Comparison of ENCODE assay signal across 7 mouse cellular contexts in genomic region chr2:122028756-122029700, GRCm38 (mm10). TPM values are rescaled to one million over a fixed set of nuclear protein-coding genes. Genes with fewer than 3 reads are reported as not detected.
DNase-seq lines count a peak whose midpoint lies in the region; ATAC-seq and TF ChIP-seq lines count a peak whose summit lies in the region.

No protein-coding gene starts in this region.

- H3K4me3 ChIP-seq in C2C12 (ENCODE audit: insufficient read depth, poor library complexity, severe bottlenecking) (peak overlapping the region; percentile 91), MEL (ENCODE audit: control insufficient read depth in 1 of 2, insufficient read depth in 1 of 2, low read depth in 2 of 2, low read length in 2 of 2) (peak overlapping the region; percentile 69 to 98)
- peak overlapping the region; percentile 93 for H3K4me3 ChIP-seq in embryonic facial prominence, embryonic 13.5 days
- H3K4me3 ChIP-seq in heart, embryonic 12.5 days = peak overlapping the region; percentile 99
- peak overlapping the region; percentile 81 for H3K4me3 ChIP-seq in lung, postnatal 0 days (ENCODE audit: low read depth, low read length)
- peak overlapping the region; percentile 94 for H3K4me3 ChIP-seq in olfactory bulb, adult 2 months (ENCODE audit: insufficient read depth, low read depth, low read length)

- peaks cover 48% of the 10 kb centered on the region for H3K79me3 ChIP-seq in C2C12 (ENCODE audit: low read depth)

- ATAC-seq in embryonic facial prominence, embryonic 13.5 days (ENCODE audit: insufficient number of reproducible peaks, insufficient read depth, low FRiP score, low TSS enrichment, low read depth) = peak; percentile 68
- peak; percentile 60 for ATAC-seq in heart, embryonic 12.5 days (ENCODE audit: insufficient number of reproducible peaks, low FRiP score)
- peak; percentile 34 for ATAC-seq in lung, postnatal 0 days

- DNase-seq in MEL (ENCODE audit: low read depth, low spot score) = peak; percentile 61
- peak; percentile 58 to 74 for DNase-seq in kidney, postnatal 4 days
- DNase-seq in lung, postnatal 0 days (ENCODE audit: low spot score) = peak; percentile 53

- peak overlapping the region; percentile 75 for H3K9ac ChIP-seq in MEL (ENCODE audit: control insufficient read depth, low read depth, low read length, poor library complexity, severe bottlenecking)
- H3K9ac ChIP-seq in embryonic facial prominence, embryonic 13.5 days = peak overlapping the region; percentile 94
- H3K9ac ChIP-seq in heart, embryonic 12.5 days = peak overlapping the region; percentile 97
- H3K9ac ChIP-seq in lung, postnatal 0 days (replicated peaks; ENCODE audit: low read depth) = peak overlapping the region; percentile 77

- TF ChIP-seq CTCF in C2C12 (IDR thresholded peaks at IDR 0.05; ENCODE audit: control insufficient read depth, insufficient read depth, insufficient read length) (no peak), MEL (IDR thresholded peaks at IDR 0.05 in 2 of 3, conservative IDR thresholded peaks at IDR 0.05 in 1 of 3; ENCODE audit: control insufficient read depth in 1 of 3, insufficient read depth in 1 of 3, low read depth in 2 of 3, low read length in 3 of 3, poor library complexity in 1 of 3, severe bottlenecking in 1 of 3) (no peak)
- peak; percentile 20; the same call in 1 of the 2 replicates for TF ChIP-seq CTCF in lung, postnatal 0 days (IDR thresholded peaks at IDR 0.05)
- no peak for TF ChIP-seq CTCF in olfactory bulb, adult 2 months (IDR thresholded peaks at IDR 0.05; ENCODE audit: insufficient read depth, low read depth, low read length)

- no peaks in the 10 kb centered on the region for H3K9me3 ChIP-seq in MEL (replicated peaks; ENCODE audit: insufficient read depth, low read length)
- no peaks in the 10 kb centered on the region for H3K9me3 ChIP-seq in embryonic facial prominence, embryonic 13.5 days
- no peaks in the 10 kb centered on the region for H3K9me3 ChIP-seq in heart, embryonic 12.5 days (replicated peaks)
- no peaks in the 10 kb centered on the region for H3K9me3 ChIP-seq in lung, postnatal 0 days (ENCODE audit: low read length)

- no peaks in the 10 kb centered on the region for H3K27me3 ChIP-seq in C2C12 (ENCODE audit: control insufficient read depth, insufficient read depth, insufficient read length)
- H3K27me3 ChIP-seq in MEL (ENCODE audit: control insufficient read depth in 1 of 2, insufficient read depth in 2 of 2, low read length in 2 of 2) = no peaks in the 10 kb centered on the region
- H3K27me3 ChIP-seq in embryonic facial prominence, embryonic 13.5 days = no peaks in the 10 kb centered on the region
- no peaks in the 10 kb centered on the region for H3K27me3 ChIP-seq in heart, embryonic 12.5 days (replicated peaks)
- H3K27me3 ChIP-seq in lung, postnatal 0 days (replicated peaks; ENCODE audit: insufficient read depth, low read length) = no peaks in the 10 kb centered on the region

- peaks cover 49% of the 10 kb centered on the region for H3K79me2 ChIP-seq in C2C12 (ENCODE audit: control insufficient read depth, insufficient read depth)
- H3K79me2 ChIP-seq in MEL (ENCODE audit: control insufficient read depth, insufficient read depth, low read length, poor library complexity) = peaks cover 38% of the 10 kb centered on the region

- TF ChIP-seq POLR2A in MEL (IDR thresholded peaks at IDR 0.05; ENCODE audit: control insufficient read depth in 1 of 2, insufficient read depth in 1 of 2, low read depth in 1 of 2, low read length in 2 of 2, poor library complexity in 1 of 2) = no peak
- no peak for TF ChIP-seq POLR2A in olfactory bulb, adult 2 months (IDR thresholded peaks at IDR 0.05; ENCODE audit: insufficient read depth, low read depth, low read length)

- no peak for TF ChIP-seq RAD21 in MEL (IDR thresholded peaks at IDR 0.05; ENCODE audit: low read depth, low read length)

- H3K4me1 ChIP-seq in MEL (ENCODE audit: control insufficient read depth in 1 of 2, insufficient read depth in 2 of 2, low read length in 2 of 2) = peaks cover 0 to 7% of the 10 kb centered on the region in 2 experiments; a peak in 1 of 4 replicates
- H3K4me1 ChIP-seq in embryonic facial prominence, embryonic 13.5 days = peaks cover 13% of the 10 kb centered on the region; the same call in 1 of the 2 replicates
- H3K4me1 ChIP-seq in heart, embryonic 12.5 days (replicated peaks) = no peaks in the 10 kb centered on the region; the same call in 1 of the 2 replicates
- peaks cover 7% of the 10 kb centered on the region; the same call in 1 of the 2 replicates for H3K4me1 ChIP-seq in lung, postnatal 0 days (ENCODE audit: insufficient read depth, low read depth, low read length)
- no peaks in the 10 kb centered on the region for H3K4me1 ChIP-seq in olfactory bulb, adult 2 months (ENCODE audit: control insufficient read depth, insufficient read depth, low read length)

- peaks cover 23% of the 10 kb centered on the region for H3K36me3 ChIP-seq in C2C12 (ENCODE audit: control insufficient read depth, insufficient read depth)
- H3K36me3 ChIP-seq in MEL (ENCODE audit: control insufficient read depth in 1 of 2, insufficient read depth in 2 of 2, low read length in 2 of 2) = peaks cover 5 to 27% of the 10 kb centered on the region in 2 experiments; a peak in 3 of 4 replicates
- H3K36me3 ChIP-seq in embryonic facial prominence, embryonic 13.5 days = peaks cover 5% of the 10 kb centered on the region; the same call in 1 of the 2 replicates
- H3K36me3 ChIP-seq in heart, embryonic 12.5 days = peaks cover 8% of the 10 kb centered on the region
- H3K36me3 ChIP-seq in lung, postnatal 0 days (ENCODE audit: insufficient read depth, low read length) = no peaks in the 10 kb centered on the region

- 1% methylated on average over 62 of the region's 71 CpGs for WGBS in embryonic facial prominence, embryonic 13.5 days
- WGBS in heart, embryonic 12.5 days = under 1% methylated on average over 70 of the region's 71 CpGs
- WGBS in lung, postnatal 0 days = 2% methylated on average over 59 of the region's 71 CpGs
- under 1% methylated on average over 71 of the region's 71 CpGs for WGBS in olfactory bulb, adult 2 months

- peak overlapping the region; percentile 63 for H3K4me2 ChIP-seq in embryonic facial prominence, embryonic 13.5 days
- H3K4me2 ChIP-seq in heart, embryonic 12.5 days = peak overlapping the region; percentile 79
- H3K4me2 ChIP-seq in lung, postnatal 0 days (replicated peaks; ENCODE audit: low read depth, low read length) = peak overlapping the region; percentile 64

- H3ac ChIP-seq in C2C12 (ENCODE audit: control insufficient read depth, insufficient read length, low read depth) = peak overlapping the region; percentile 99

- 0 out of 4 replicates have a peak, but pooled peaks of 1 of the 2 experiments have one; percentile 16 for TF ChIP-seq EP300 in MEL (IDR thresholded peaks at IDR 0.05; ENCODE audit: low read depth in 1 of 2, low read length in 2 of 2)
- no peak for TF ChIP-seq EP300 in lung, postnatal 0 days (IDR thresholded peaks at IDR 0.05)

- H3K27ac ChIP-seq in MEL (ENCODE audit: control insufficient read depth, low read depth, low read length) = peak overlapping the region; percentile 25
- H3K27ac ChIP-seq in embryonic facial prominence, embryonic 13.5 days = peak overlapping the region; percentile 88
- H3K27ac ChIP-seq in heart, embryonic 12.5 days (ENCODE audit: poor library complexity, severe bottlenecking) = peak overlapping the region; percentile 88
- H3K27ac ChIP-seq in lung, postnatal 0 days (ENCODE audit: low read length) = peak overlapping the region; percentile 92
- H3K27ac ChIP-seq in olfactory bulb, adult 2 months (ENCODE audit: insufficient read depth, low read depth, low read length) = no peak overlapping the region; the same call in 1 of the 2 replicates

TF ChIP-seq in C2C12, 6 proteins besides CTCF, POLR2A, EP300 and RAD21:
- TF ChIP-seq MAX (IDR thresholded peaks at IDR 0.05) (peak; percentile 83), MYOD1 (IDR thresholded peaks at IDR 0.05; ENCODE audit: control insufficient read depth, insufficient read length, low read depth) (no peak), USF1 (IDR thresholded peaks at IDR 0.05; ENCODE audit: low read depth) (no peak)

TF ChIP-seq in MEL, 35 proteins besides CTCF, POLR2A, EP300 and RAD21:
- TF ChIP-seq SIN3A (IDR thresholded peaks at IDR 0.05; ENCODE audit: low read length) (peak; percentile 55), MAX (IDR thresholded peaks at IDR 0.05; ENCODE audit: low read length) (peak; percentile 81), NELFE (IDR thresholded peaks at IDR 0.05; ENCODE audit: low read depth, low read length) (peak; percentile 23; the same call in 1 of the 2 replicates), GATA1 (IDR thresholded peaks at IDR 0.05; ENCODE audit: low read depth, low read length) (peak; percentile 13; the same call in 1 of the 2 replicates), MXI1 (IDR thresholded peaks at IDR 0.05; ENCODE audit: low read depth, low read length) (peak; percentile 96), ZNF384 (IDR thresholded peaks at IDR 0.05; ENCODE audit: low read depth, low read length) (peak; percentile 54), ZMIZ1 (IDR thresholded peaks at IDR 0.05; ENCODE audit: low read depth, low read length) (no peak), KAT2A (conservative IDR thresholded peaks at IDR 0.05; ENCODE audit: low read depth, low read length) (0 out of 2 replicates have a peak, but pooled peaks have one; percentile 18), E2F4 (IDR thresholded peaks at IDR 0.05; ENCODE audit: borderline replicate concordance, low read depth, low read length) (no peak), RCOR1 (IDR thresholded peaks at IDR 0.05; ENCODE audit: low read depth, low read length) (no peak), CHD1 (IDR thresholded peaks at IDR 0.05; ENCODE audit: low read depth, low read length) (no peak), MYC (IDR thresholded peaks at IDR 0.05; ENCODE audit: low read depth, low read length) (peak; percentile 85)
TF ChIP-seq in MEL: peak in this region for 8.

RNA-seq across cellular contexts. Expression of gene Eif3j1, which starts 0.7 kb away (rescaled TPM):
- polyA plus RNA-seq in C2C12 (2012; fragmentation: generic; extraction: Trizol) = 5.6 TPM
- 11.2 and 12.5 TPM in 2 replicates for total RNA-seq in MEL (2012; rRNA removed)
- polyA plus RNA-seq in MEL (2012; ENCODE audit: insufficient read depth in 1 of 2, insufficient read length in 2 of 2, low read depth in 1 of 2, low replicate concordance in 2 of 2, missing spikeins in 1 of 2) = 1 to 10 TPM in 1 of 2 experiments, not detected in 1; 8.5 TPM
- polyA plus RNA-seq in embryonic facial prominence, embryonic 13.5 days (2015; fragmentation: Nextera tagmentation; extraction: Ambion mirVana) = 10.7 and 13.1 TPM in 2 replicates
- 14.2 and 15.7 TPM in 2 replicates for polyA plus RNA-seq in heart, embryonic 12.5 days (2016; fragmentation: Nextera tagmentation; extraction: Ambion mirVana)
- polyA plus RNA-seq in lung, postnatal 0 days (2015; fragmentation: Nextera tagmentation; extraction: Ambion mirVana) = 9.6 and 10.0 TPM in 2 replicates
- not detected in 2 replicates for polyA plus RNA-seq in olfactory bulb, adult 2 months (2012; ENCODE audit: insufficient read depth, insufficient read length, low replicate concordance, missing spikeins)
